Mouse (Mus musculus): Measurements from ENCODE around the gene Armh4. TPM values are rescaled to one million over a fixed set of nuclear protein-coding genes. Genes with fewer than 3 reads are reported as not detected.

The Armh4 gene
- polyA plus RNA-seq, 1 experiment from 2014 or later, result 6.7 TPM

- Histone ChIP-seq H3K36me3 (ENCODE audit: control insufficient read depth, insufficient read depth, low read length) (no peaks in the 10 kb centered on the region), H3K27me3 (replicated peaks; ENCODE audit: control insufficient read depth, insufficient read depth, low read length) (no peaks in the 10 kb centered on the region), H3K4me3 (ENCODE audit: low read depth, low read length) (no peak overlapping the region), H3K4me2 (no peak overlapping the region), H3K4me1 (replicated peaks; ENCODE audit: control insufficient read depth, insufficient read depth, low read length) (no peaks in the 10 kb centered on the region), H3K27ac (ENCODE audit: low read depth, low read length) (no peak overlapping the region), H3K9me3 (ENCODE audit: control insufficient read depth, low read length) (no peaks in the 10 kb centered on the region), H3K9ac (ENCODE audit: low read depth, low read length) (no peak overlapping the region)
- whole genome bisulfite sequencing, result 33% methylated on average over 3 of the region's 3 CpGs
- ATAC-seq (replicated peaks; ENCODE audit: low FRiP score) (no peak), DNase-seq (ENCODE audit: low spot score) (no peak)
Observed at GRCm38 (mm10) chr14:49711016-49711415, 72.2 kb downstream of the Armh4 start.

DNA sequence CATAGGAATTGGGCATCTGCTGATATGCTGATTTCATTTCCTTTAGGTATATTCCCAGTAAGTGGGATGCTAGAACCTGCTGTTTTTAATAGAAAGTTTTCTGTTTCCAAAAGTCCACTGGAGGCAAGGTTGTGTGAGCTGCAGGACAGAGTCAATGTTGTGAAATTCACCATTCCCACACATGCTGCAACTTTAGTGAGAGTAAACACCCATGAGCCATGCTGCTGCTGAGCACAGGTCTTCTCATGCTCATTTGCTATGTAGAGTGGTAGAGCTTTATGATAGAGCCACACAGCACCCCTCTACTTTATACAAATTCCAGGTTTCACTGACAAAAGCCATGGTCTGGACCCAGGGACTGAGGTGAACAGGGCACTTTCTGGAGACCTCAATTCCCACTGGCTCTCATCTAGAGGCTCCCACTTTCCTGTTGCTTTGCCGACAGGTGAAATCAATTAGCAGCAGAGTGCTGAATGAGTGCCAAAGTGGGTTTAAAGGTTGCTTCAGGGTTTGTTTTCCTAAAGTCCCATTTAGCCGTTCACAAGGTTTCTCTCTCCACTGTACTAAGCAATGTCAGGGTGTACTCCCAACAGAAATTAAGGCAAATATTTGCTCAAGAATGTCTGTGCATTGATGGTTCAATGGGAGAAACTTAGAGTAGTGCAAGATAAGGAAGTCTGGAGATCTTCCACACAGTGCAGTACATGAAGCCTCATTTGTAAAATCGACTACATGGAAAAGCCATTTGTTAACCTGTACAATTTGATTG is 79.6 kb downstream of the Armh4 start:
- Histone ChIP-seq H3K9me3 (ENCODE audit: control insufficient read depth, low read length) (no peaks in the 10 kb centered on the region), H3K4me3 (ENCODE audit: low read depth, low read length) (no peak overlapping the region), H3K4me1 (replicated peaks; ENCODE audit: control insufficient read depth, insufficient read depth, low read length) (no peaks in the 10 kb centered on the region), H3K27me3 (replicated peaks; ENCODE audit: control insufficient read depth, insufficient read depth, low read length) (no peaks in the 10 kb centered on the region), H3K27ac (ENCODE audit: low read depth, low read length) (no peak overlapping the region), H3K9ac (ENCODE audit: low read depth, low read length) (no peak overlapping the region), H3K4me2 (no peak overlapping the region), H3K36me3 (ENCODE audit: control insufficient read depth, insufficient read depth, low read length) (no peaks in the 10 kb centered on the region)
- ATAC-seq (replicated peaks; ENCODE audit: low FRiP score) (no peak), DNase-seq (ENCODE audit: low spot score) (no peak)
- WGBS, result 57% methylated on average over 3 of the region's 3 CpGs

DNA sequence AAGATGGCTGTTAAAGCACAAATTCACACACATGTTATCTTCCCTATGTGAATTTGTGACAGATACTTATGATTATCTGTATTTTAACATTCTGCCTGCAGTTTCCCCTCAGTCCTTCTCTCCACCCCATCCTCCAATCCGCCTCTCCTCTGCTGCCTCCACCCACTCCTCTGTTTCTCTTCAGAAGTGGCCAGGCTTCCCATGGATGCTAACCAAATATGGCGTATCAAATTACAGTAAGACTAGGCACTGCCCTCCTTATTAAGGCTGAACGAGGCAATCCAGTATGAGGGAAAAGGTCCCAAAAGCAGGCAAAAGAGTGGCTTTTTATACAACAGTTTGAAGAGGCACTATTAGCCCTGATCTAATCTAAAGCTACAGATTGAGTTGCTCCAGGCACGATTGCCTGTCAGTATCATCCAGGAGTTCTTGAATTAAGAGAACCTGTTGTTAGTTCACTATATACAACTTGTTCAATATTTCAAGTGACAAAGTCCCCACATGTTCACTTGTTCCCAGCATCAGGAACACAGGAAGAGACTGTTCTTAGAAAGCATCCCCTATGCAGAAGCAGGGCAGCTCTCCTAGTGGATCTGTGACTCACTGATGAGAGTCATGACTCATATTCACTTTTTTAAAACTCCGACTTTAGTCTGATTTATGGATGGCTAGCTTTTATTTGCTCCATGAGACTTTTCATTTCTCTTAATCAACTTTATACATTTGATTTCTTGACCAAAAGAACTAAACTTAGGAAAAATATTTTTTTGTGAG is 103.5 kb downstream of the Armh4 start:
- WGBS, result 59% methylated on average over 5 of the region's 5 CpGs
- ATAC-seq (replicated peaks; ENCODE audit: low FRiP score), result no peak

DNA sequence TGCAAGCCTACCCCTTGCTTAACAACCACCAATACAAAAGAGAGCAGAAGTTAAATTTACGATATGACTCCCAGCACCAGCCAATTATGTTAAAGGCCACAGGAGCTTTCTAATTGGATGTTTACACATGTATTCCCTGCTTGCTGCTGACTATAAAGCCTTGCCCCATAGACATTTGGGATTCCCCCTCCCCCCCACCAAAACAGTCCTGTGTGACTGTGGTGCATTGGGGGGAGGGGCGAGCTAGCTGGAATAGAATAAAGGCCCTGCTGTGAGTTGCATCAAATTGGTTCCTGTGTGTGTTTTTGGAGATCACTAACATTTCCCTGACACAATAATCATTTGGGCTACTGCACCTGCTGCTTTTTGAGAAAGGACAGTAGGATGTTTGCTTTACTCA is 106.6 kb downstream of the Armh4 start:
- no peak overlapping the region for H3K9ac ChIP-seq (ENCODE audit: low read depth, low read length)
- no peak overlapping the region for H3K27ac ChIP-seq (ENCODE audit: low read depth, low read length)
- no peaks in the 10 kb centered on the region for H3K27me3 ChIP-seq (replicated peaks; ENCODE audit: control insufficient read depth, insufficient read depth, low read length)
- no peak overlapping the region for H3K4me3 ChIP-seq (ENCODE audit: low read depth, low read length)
- no peaks in the 10 kb centered on the region for H3K36me3 ChIP-seq (ENCODE audit: control insufficient read depth, insufficient read depth, low read length)
- no peak for DNase-seq (ENCODE audit: low spot score)
- 64% methylated on average over 2 of the region's 2 CpGs for WGBS
- no peak for ATAC-seq (replicated peaks; ENCODE audit: low FRiP score)
- no peaks in the 10 kb centered on the region for H3K9me3 ChIP-seq (ENCODE audit: control insufficient read depth, low read length)
- H3K4me1 ChIP-seq (replicated peaks; ENCODE audit: control insufficient read depth, insufficient read depth, low read length), result no peaks in the 10 kb centered on the region
- H3K4me2 ChIP-seq, result no peak overlapping the region

More for the DNA sequence above, 103.5 kb downstream of the Armh4 start:
- H3K27ac ChIP-seq (ENCODE audit: low read depth, low read length), result no peak overlapping the region
- H3K27me3 ChIP-seq (replicated peaks; ENCODE audit: control insufficient read depth, insufficient read depth, low read length), result no peaks in the 10 kb centered on the region
- H3K4me2 ChIP-seq, result no peak overlapping the region
- no peak overlapping the region for H3K9ac ChIP-seq (ENCODE audit: low read depth, low read length)
- no peaks in the 10 kb centered on the region for H3K36me3 ChIP-seq (ENCODE audit: control insufficient read depth, insufficient read depth, low read length)
- no peak overlapping the region for H3K4me3 ChIP-seq (ENCODE audit: low read depth, low read length)
- no peaks in the 10 kb centered on the region for H3K9me3 ChIP-seq (ENCODE audit: control insufficient read depth, low read length)
- no peaks in the 10 kb centered on the region for H3K4me1 ChIP-seq (replicated peaks; ENCODE audit: control insufficient read depth, insufficient read depth, low read length)
- no peak for DNase-seq (ENCODE audit: low spot score)

GRCm38 (mm10) chr14:49660444-49660843 is 122.7 kb downstream of the Armh4 start:
- no peak overlapping the region for H3K4me3 ChIP-seq (ENCODE audit: low read depth, low read length)
- ATAC-seq (replicated peaks; ENCODE audit: low FRiP score) (no peak), DNase-seq (ENCODE audit: low spot score) (no peak)
- no peaks in the 10 kb centered on the region for H3K4me1 ChIP-seq (replicated peaks; ENCODE audit: control insufficient read depth, insufficient read depth, low read length)
- H3K4me2 ChIP-seq, result no peak overlapping the region
- H3K36me3 ChIP-seq (ENCODE audit: control insufficient read depth, insufficient read depth, low read length), result no peaks in the 10 kb centered on the region
- no peaks in the 10 kb centered on the region for H3K27me3 ChIP-seq (replicated peaks; ENCODE audit: control insufficient read depth, insufficient read depth, low read length)
- no peak overlapping the region for H3K27ac ChIP-seq (ENCODE audit: low read depth, low read length)
- WGBS, result 55% methylated on average over 4 of the region's 4 CpGs
- H3K9me3 ChIP-seq (ENCODE audit: control insufficient read depth, low read length), result no peaks in the 10 kb centered on the region
- no peak overlapping the region for H3K9ac ChIP-seq (ENCODE audit: low read depth, low read length)

DNA sequence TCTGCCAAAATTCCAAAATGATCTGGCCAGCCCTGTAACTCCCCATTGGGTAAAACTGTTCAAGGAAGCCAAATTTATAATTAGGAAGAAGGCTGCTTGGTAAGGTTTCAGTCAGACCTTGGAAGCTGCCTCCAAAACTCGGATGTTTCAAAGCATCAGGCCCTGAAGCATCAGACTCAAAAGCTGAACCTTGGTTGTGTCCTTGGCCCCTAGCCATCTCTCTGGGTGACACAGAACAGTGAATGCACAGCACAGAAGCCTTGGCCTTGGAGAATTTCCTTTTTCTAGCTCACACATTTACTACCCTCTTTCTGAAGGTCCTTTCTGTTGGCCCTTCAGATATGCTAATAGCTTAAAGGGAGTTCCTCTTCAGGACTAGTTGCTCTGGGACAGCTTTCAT is 134.0 kb downstream of the Armh4 start:
- DNase-seq (ENCODE audit: low spot score), result no peak
- WGBS, result 85% methylated on average over 1 of the region's 1 CpGs

GRCm38 (mm10) chr14:49637422-49637821 is 145.8 kb downstream of the Armh4 start:
- no peaks in the 10 kb centered on the region for H3K4me1 ChIP-seq (replicated peaks; ENCODE audit: control insufficient read depth, insufficient read depth, low read length)
- no peaks in the 10 kb centered on the region for H3K9me3 ChIP-seq (ENCODE audit: control insufficient read depth, low read length)
- no peaks in the 10 kb centered on the region for H3K36me3 ChIP-seq (ENCODE audit: control insufficient read depth, insufficient read depth, low read length)
- DNase-seq (ENCODE audit: low spot score) (no peak), ATAC-seq (replicated peaks; ENCODE audit: low FRiP score) (no peak)
- H3K27me3 ChIP-seq (replicated peaks; ENCODE audit: control insufficient read depth, insufficient read depth, low read length), result no peaks in the 10 kb centered on the region
- 85% methylated on average over 1 of the region's 1 CpGs for WGBS
- H3K4me2 ChIP-seq, result no peak overlapping the region
- H3K4me3 ChIP-seq (ENCODE audit: low read depth, low read length), result no peak overlapping the region
- H3K9ac ChIP-seq (ENCODE audit: low read depth, low read length), result no peak overlapping the region
- H3K27ac ChIP-seq (ENCODE audit: low read depth, low read length), result no peak overlapping the region

More for the DNA sequence above, 134.0 kb downstream of the Armh4 start:
- Histone ChIP-seq H3K4me3 (ENCODE audit: low read depth, low read length) (no peak overlapping the region), H3K27ac (ENCODE audit: low read depth, low read length) (no peak overlapping the region), H3K36me3 (ENCODE audit: control insufficient read depth, insufficient read depth, low read length) (no peaks in the 10 kb centered on the region), H3K4me2 (no peak overlapping the region), H3K27me3 (replicated peaks; ENCODE audit: control insufficient read depth, insufficient read depth, low read length) (no peaks in the 10 kb centered on the region), H3K9ac (ENCODE audit: low read depth, low read length) (no peak overlapping the region), H3K4me1 (replicated peaks; ENCODE audit: control insufficient read depth, insufficient read depth, low read length) (no peaks in the 10 kb centered on the region), H3K9me3 (ENCODE audit: control insufficient read depth, low read length) (no peaks in the 10 kb centered on the region)
- ATAC-seq (replicated peaks; ENCODE audit: low FRiP score), result no peak

GRCm38 (mm10) chr14:49626055-49626454 is 157.1 kb downstream of the Armh4 start:
- Histone ChIP-seq H3K36me3 (ENCODE audit: control insufficient read depth, insufficient read depth, low read length) (no peaks in the 10 kb centered on the region), H3K4me3 (ENCODE audit: low read depth, low read length) (no peak overlapping the region), H3K9ac (ENCODE audit: low read depth, low read length) (no peak overlapping the region), H3K27ac (ENCODE audit: low read depth, low read length) (no peak overlapping the region), H3K9me3 (ENCODE audit: control insufficient read depth, low read length) (no peaks in the 10 kb centered on the region), H3K4me1 (replicated peaks; ENCODE audit: control insufficient read depth, insufficient read depth, low read length) (no peaks in the 10 kb centered on the region), H3K4me2 (no peak overlapping the region), H3K27me3 (replicated peaks; ENCODE audit: control insufficient read depth, insufficient read depth, low read length) (no peaks in the 10 kb centered on the region)
- ATAC-seq (replicated peaks; ENCODE audit: low FRiP score), result no peak
- no peak for DNase-seq (ENCODE audit: low spot score)
- 76% methylated on average over 4 of the region's 4 CpGs for WGBS
